Mouse (Mus musculus) CH12.LX (cell line): ENCODE measurements around the gene Pbx1. TPM values are rescaled to one million over a fixed set of nuclear protein-coding genes. Genes with fewer than 3 reads are reported as not detected.

Experiments used
- DNase-seq: peaks from one replicate; pipeline ENCODE4 v3.0.0-alpha.2; 2013; ENCODE audit errors: extremely low read depth
- H3K27ac ChIP-seq: 2 replicates; pipeline ENCODE4 v1.5.1; 2012; ENCODE audit warnings: low read depth, mild to moderate bottlenecking, control low read depth, moderate library complexity; ENCODE audit not compliant: insufficient read depth
- H3K27me3 ChIP-seq: replicated peaks from 2 replicates; pipeline ENCODE3; 2012; ENCODE audit warnings: inconsistent platforms
- H3K36me3 ChIP-seq, 2 experiments: replicated peaks in 1 of 2; 2 replicates each; pipeline versions ENCODE3 to v1.6.1; 2012; ENCODE audit warnings: inconsistent platforms in 1 of 2, low read length in 1 of 2, mild to moderate bottlenecking in 1 of 2, mixed read lengths in 1 of 2, moderate library complexity in 1 of 2; ENCODE audit not compliant: control insufficient read depth in 1 of 2, insufficient read depth in 1 of 2
- H3K4me1 ChIP-seq, 2 experiments: 2 replicates each; pipeline ENCODE4 v1.6.1; 2012; ENCODE audit warnings: inconsistent platforms in 1 of 2, moderate library complexity in 1 of 2; ENCODE audit not compliant: insufficient read depth in 2 of 2, control insufficient read depth in 1 of 2
- H3K4me2 ChIP-seq: 2 replicates; pipeline ENCODE4 v1.6.1; 2012; ENCODE audit warnings: low read depth, mild to moderate bottlenecking, control low read depth; ENCODE audit not compliant: poor library complexity, insufficient read depth, severe bottlenecking
- H3K4me3 ChIP-seq, 3 experiments: fragments of 150-350 bp in 1 of 3; sonication (generic) in 1 of 3; replicated peaks in 1 of 3; 2 replicates each; pipeline versions ENCODE3 to v1.5.1; 2011 to 2012; ENCODE audit warnings: low read depth in 2 of 3, low read length in 2 of 3, mild to moderate bottlenecking in 2 of 3, moderate library complexity in 2 of 3, control low read depth in 1 of 3, improper control_type of control experiment in 1 of 3, inconsistent platforms in 1 of 3, mixed read lengths in 1 of 3; ENCODE audit not compliant: poor library complexity in 1 of 3
- H3K79me2 ChIP-seq: replicated peaks from 2 replicates; pipeline ENCODE4 v1.6.1; 2012; ENCODE audit warnings: mild to moderate bottlenecking, moderate library complexity; ENCODE audit not compliant: control insufficient read depth, poor library complexity, insufficient read depth, severe bottlenecking; ENCODE audit errors: extremely low read depth
- H3K9ac ChIP-seq: 2 replicates; pipeline ENCODE4 v1.6.1; 2012; ENCODE audit warnings: low read depth, mild to moderate bottlenecking, control low read depth, moderate library complexity; ENCODE audit not compliant: insufficient read depth
- H3K9me3 ChIP-seq: replicated peaks from 2 replicates; pipeline ENCODE3; 2012; ENCODE audit warnings: low read length, inconsistent platforms, mixed read lengths
- CHD2 ChIP-seq: IDR thresholded peaks from 2 replicates; pipeline ENCODE4 v1.6.1; 2011; ENCODE audit warnings: low read length, improper control_type of control experiment
- CTCF ChIP-seq, 2 experiments: IDR thresholded peaks in 1 of 2; conservative IDR thresholded peaks in 1 of 2; 2 replicates each; pipeline ENCODE4 v1.5.1; 2011 to 2012; ENCODE audit warnings: low read depth in 2 of 2, low read length in 2 of 2, improper control_type of control experiment in 1 of 2, inconsistent platforms in 1 of 2, mild to moderate bottlenecking in 1 of 2, moderate library complexity in 1 of 2
- E2F4 ChIP-seq: IDR thresholded peaks from 2 replicates; pipeline ENCODE4 v1.6.1; 2011; ENCODE audit warnings: low read depth, low read length, improper control_type of control experiment; ENCODE audit not compliant: insufficient replicate concordance
- EP300 ChIP-seq: IDR thresholded peaks from 2 replicates; pipeline ENCODE4 v1.6.1; 2011; ENCODE audit warnings: low read length, improper control_type of control experiment
- ETS1 ChIP-seq: conservative IDR thresholded peaks from 2 replicates; pipeline ENCODE4 v1.6.1; 2012; ENCODE audit warnings: low read depth, mild to moderate bottlenecking, inconsistent platforms, low read length, improper control_type of control experiment, moderate library complexity
- GABPA ChIP-seq: IDR thresholded peaks from 2 replicates; pipeline ENCODE4 v1.6.1; 2012; ENCODE audit warnings: low read depth, low read length, improper control_type of control experiment, inconsistent platforms; ENCODE audit not compliant: insufficient replicate concordance
- HCFC1 ChIP-seq: IDR thresholded peaks from 2 replicates; pipeline ENCODE4 v1.6.1; 2012; ENCODE audit warnings: low read depth, mild to moderate bottlenecking, inconsistent platforms, low read length, improper control_type of control experiment
- IRF4 ChIP-seq: IDR thresholded peaks from 2 replicates; pipeline ENCODE4 v1.6.1; 2014; ENCODE audit warnings: low read depth, mild to moderate bottlenecking, inconsistent platforms, low read length, improper control_type of control experiment
- JUN ChIP-seq: IDR thresholded peaks from 2 replicates; pipeline ENCODE4 v1.6.1; 2011; ENCODE audit warnings: low read depth, mild to moderate bottlenecking, low read length, improper control_type of control experiment, moderate library complexity; ENCODE audit not compliant: insufficient read depth
- JUND ChIP-seq: conservative IDR thresholded peaks from 2 replicates; pipeline ENCODE4 v1.6.1; 2011; ENCODE audit warnings: low read depth, low read length, improper control_type of control experiment
- MAFK ChIP-seq: IDR thresholded peaks from 2 replicates; pipeline ENCODE4 v1.6.1; 2011; ENCODE audit warnings: low read length, improper control_type of control experiment; ENCODE audit not compliant: insufficient replicate concordance
- MAX ChIP-seq: IDR thresholded peaks from 2 replicates; pipeline ENCODE4 v1.6.1; 2011; ENCODE audit warnings: low read length, improper control_type of control experiment
- MAZ ChIP-seq: IDR thresholded peaks from 2 replicates; pipeline ENCODE4 v1.6.1; 2012; ENCODE audit warnings: low read depth, mild to moderate bottlenecking, inconsistent platforms, low read length, improper control_type of control experiment, moderate library complexity
- MEF2A ChIP-seq: IDR thresholded peaks from 2 replicates; pipeline ENCODE4 v1.6.1; 2014; ENCODE audit warnings: low read depth, mild to moderate bottlenecking, inconsistent platforms, low read length, improper control_type of control experiment, borderline replicate concordance
- MXI1 ChIP-seq: IDR thresholded peaks from 2 replicates; pipeline ENCODE4 v1.6.1; 2011; ENCODE audit warnings: mild to moderate bottlenecking, low read depth, low read length, improper control_type of control experiment
- MYC ChIP-seq: IDR thresholded peaks from 2 replicates; pipeline ENCODE4 v1.6.1; 2011; ENCODE audit warnings: low read depth, mild to moderate bottlenecking, improper control_type of control experiment, low read length
- NELFE ChIP-seq: IDR thresholded peaks from 2 replicates; pipeline ENCODE4 v1.6.1; 2011; ENCODE audit warnings: low read depth, low read length, improper control_type of control experiment
- PAX5 ChIP-seq: IDR thresholded peaks from 2 replicates; pipeline ENCODE4 v1.6.1; 2012; ENCODE audit warnings: low read length, inconsistent platforms, mixed read lengths
- POLR2A ChIP-seq: IDR thresholded peaks from 2 replicates; pipeline ENCODE4 v1.6.1; 2011; ENCODE audit warnings: low read depth, mild to moderate bottlenecking, improper control_type of control experiment, low read length
- RAD21 ChIP-seq: IDR thresholded peaks from 2 replicates; pipeline ENCODE4 v1.6.1; 2011; ENCODE audit warnings: low read depth, mild to moderate bottlenecking, low read length, improper control_type of control experiment, moderate library complexity
- RCOR1 ChIP-seq: conservative IDR thresholded peaks from 2 replicates; pipeline ENCODE4 v1.6.1; 2012; ENCODE audit warnings: low read depth, mild to moderate bottlenecking, inconsistent platforms, low read length, improper control_type of control experiment
- SMC3 ChIP-seq: IDR thresholded peaks from 2 replicates; pipeline ENCODE4 v1.6.1; 2011; ENCODE audit warnings: low read depth, low read length, improper control_type of control experiment
- TBP ChIP-seq: conservative IDR thresholded peaks from 2 replicates; pipeline ENCODE4 v1.6.1; 2011; ENCODE audit warnings: low read depth, low read length, improper control_type of control experiment
- USF1 ChIP-seq: IDR thresholded peaks from 2 replicates; pipeline ENCODE4 v1.6.1; 2014; ENCODE audit warnings: low read depth, mild to moderate bottlenecking, inconsistent platforms, low read length, improper control_type of control experiment
- ZC3H11A ChIP-seq: IDR thresholded peaks from 2 replicates; pipeline ENCODE4 v1.6.1; 2012; ENCODE audit warnings: low read depth, mild to moderate bottlenecking, inconsistent platforms, low read length, improper control_type of control experiment
- ZKSCAN1 ChIP-seq: IDR thresholded peaks from 2 replicates; pipeline ENCODE4 v1.6.1; 2012; ENCODE audit warnings: low read depth, inconsistent platforms, low read length, improper control_type of control experiment, borderline replicate concordance
- ZNF384 ChIP-seq: IDR thresholded peaks from 2 replicates; pipeline ENCODE4 v1.6.1; 2012; ENCODE audit warnings: low read depth, low read length, improper control_type of control experiment, inconsistent platforms
- dilution Hi-C: fragments of 300-500 bp; cut with MboI; formaldehyde crosslinking; loops from 2 replicates; pipeline ENCODE4 v1.14.3; 2020; ENCODE audit warnings: low sequenced_read_pairs; ENCODE audit not compliant: extremely low pct_unique_long_range_greater_than_20kb, extremely low pct_ligation_motif_present
- in situ Hi-C: fragments of 300-500 bp; cut with MboI; formaldehyde crosslinking; loops from 3 replicates; pipeline ENCODE4 v1.14.3; 2019; ENCODE audit warnings: low sequenced_read_pairs, low pct_ligation_motif_present, low pct_unique_long_range_greater_than_20kb, mixed read lengths
- polyA plus RNA-seq: library from polyadenylated mRNA; unstranded; fragments of >175 nt; gene quantifications from 2 replicates; pipeline ENCODE4 v1.2.1, GENCODE M21; 2012; ENCODE audit warnings: low read depth; ENCODE audit not compliant: insufficient read length
- total RNA-seq, 2 experiments: library from RNA; depleted of rRNA; stranded (reverse); fragments of 300-350 nt in 1 of 2; fragments of >200 nt in 1 of 2; gene quantifications; 2 replicates each; pipeline ENCODE4 v1.2.3; 2012 to 2014

The Pbx1 gene
- total and polyA plus RNA-seq, 3 experiments = not detected

DNA sequence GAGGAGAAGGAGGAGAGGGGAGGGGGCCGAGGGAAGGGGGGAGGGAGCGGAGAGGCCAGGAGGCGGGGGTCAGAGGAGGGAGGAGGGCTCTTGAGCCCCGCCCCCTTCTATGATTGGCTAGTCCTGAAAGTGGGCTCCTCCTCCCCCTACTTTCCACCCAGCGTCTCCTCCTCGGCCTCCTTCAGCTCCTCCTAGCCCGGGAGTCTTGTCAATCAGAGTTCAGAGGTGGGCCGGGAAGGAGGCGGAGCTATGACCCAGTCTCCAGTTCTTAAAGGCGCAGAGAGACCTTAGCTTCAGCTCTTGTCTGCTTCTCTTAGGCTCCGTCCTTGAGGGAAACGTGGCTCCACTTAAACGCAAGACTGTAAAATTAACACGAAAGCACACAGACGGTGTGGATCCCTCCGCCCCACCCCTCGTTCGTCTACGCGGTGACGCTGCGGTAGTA is 233 bp upstream of the Pbx1 start:
- no peak for DNase-seq
- Histone ChIP-seq H3K9me3 (peaks cover 52% of the 10 kb centered on the region), H3K4me1 (no peaks in the 10 kb centered on the region), H3K36me3 (no peaks in the 10 kb centered on the region), H3K4me2 (no peak overlapping the region), H3K9ac (no peak overlapping the region), H3K27me3 (no peaks in the 10 kb centered on the region), H3K4me3 (no peak overlapping the region), H3K79me2 (no peaks in the 10 kb centered on the region), H3K27ac (no peak overlapping the region)
- TF ChIP-seq GABPA = no peak
- no peak for TF ChIP-seq CTCF (conservative IDR thresholded peaks at IDR 0.05 in 1 of 2, IDR thresholded peaks at IDR 0.05 in 1 of 2; ENCODE audit: low read depth in 2 of 2, low read length in 2 of 2)
- no peak for TF ChIP-seq MAFK
- TF ChIP-seq JUND = no peak
- no peak for TF ChIP-seq MEF2A
- no peak for TF ChIP-seq E2F4
- no peak for TF ChIP-seq MXI1
- TF ChIP-seq MYC = no peak
- TF ChIP-seq EP300 = no peak
- no peak for TF ChIP-seq ZNF384
- TF ChIP-seq MAX = no peak
- TF ChIP-seq IRF4 = no peak
- TF ChIP-seq PAX5 = no peak
- TF ChIP-seq TBP = no peak
- no peak for TF ChIP-seq ZC3H11A
- no peak for TF ChIP-seq ETS1
- in situ Hi-C loops (no loop called here), dilution Hi-C loops (no loop called here)

DNA sequence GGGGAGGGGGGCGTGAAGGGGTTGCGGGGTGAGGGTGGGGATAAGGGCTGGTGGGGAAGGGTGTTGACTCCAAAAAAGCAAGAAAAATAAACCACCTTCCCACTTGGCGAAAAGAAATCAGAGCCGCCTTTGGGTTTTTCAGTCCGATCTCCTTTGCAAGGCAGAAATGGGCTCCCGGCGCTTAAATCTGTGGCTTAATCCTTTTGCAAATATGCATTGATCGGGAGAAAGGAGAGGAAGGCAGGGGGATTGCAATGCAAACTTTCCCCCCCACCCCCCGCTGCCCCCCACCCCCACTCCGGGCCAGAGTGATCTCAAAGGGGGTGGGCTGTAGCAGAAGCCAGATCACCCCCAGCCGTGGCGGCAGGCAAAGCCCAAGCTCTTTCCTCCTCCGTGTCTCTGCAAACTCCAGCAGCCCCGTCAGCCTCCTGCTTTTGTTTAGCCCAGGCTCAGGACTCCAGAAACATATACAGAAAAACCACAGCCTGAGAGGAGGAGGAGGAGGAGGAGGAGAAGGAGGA is 299 bp downstream of the Pbx1 start:
- in situ Hi-C loops = no loop called here
- TF ChIP-seq TBP = no peak
- no peak for TF ChIP-seq CTCF (conservative IDR thresholded peaks at IDR 0.05 in 1 of 2, IDR thresholded peaks at IDR 0.05 in 1 of 2; ENCODE audit: low read depth in 2 of 2, low read length in 2 of 2)
- TF ChIP-seq ZKSCAN1 = no peak
- no peak for TF ChIP-seq USF1
- no peak for TF ChIP-seq CHD2
- no peak for TF ChIP-seq EP300
- TF ChIP-seq MAX = no peak
- TF ChIP-seq MAFK = no peak
- TF ChIP-seq ZNF384 = no peak
- TF ChIP-seq POLR2A = no peak
- TF ChIP-seq MAZ = no peak
- no peak for TF ChIP-seq RCOR1
- no peak for TF ChIP-seq MYC
- no peak for TF ChIP-seq JUND
- no peak for TF ChIP-seq ETS1
- no peak for TF ChIP-seq JUN
- no peak for TF ChIP-seq HCFC1
- TF ChIP-seq RAD21 = no peak
- no peak for TF ChIP-seq NELFE
- TF ChIP-seq SMC3 = no peak
- TF ChIP-seq, all 38 proteins: peak for 0
- dilution Hi-C loops = no loop called here
- no peak for DNase-seq
- Histone ChIP-seq H3K4me1 (no peaks in the 10 kb centered on the region), H3K4me2 (no peak overlapping the region), H3K9ac (no peak overlapping the region), H3K4me3 (no peak overlapping the region), H3K36me3 (no peaks in the 10 kb centered on the region), H3K79me2 (no peaks in the 10 kb centered on the region), H3K9me3 (peaks cover 50% of the 10 kb centered on the region), H3K27ac (no peak overlapping the region), H3K27me3 (no peaks in the 10 kb centered on the region)
